In genomic region chr10:95322076-95323070, GRCm38 (mm10) we compare ENCODE assay signal across 8 mouse cellular contexts. TPM values are rescaled to one million over a fixed set of nuclear protein-coding genes. Genes with fewer than 3 reads are reported as not detected.
DNase-seq lines count a peak whose midpoint lies in the region; ATAC-seq and TF ChIP-seq lines count a peak whose summit lies in the region.

No protein-coding gene starts in this region.

- peak overlapping the region; percentile 43 for H3K27ac ChIP-seq in spleen, adult 2 months (ENCODE audit: insufficient read depth, low read length)
- peak overlapping the region; percentile 98 for H3K27ac ChIP-seq in heart, embryonic 10.5 days
- H3K27ac ChIP-seq in lung, embryonic 14.5 days (ENCODE audit: low read depth): peak overlapping the region; percentile 98; the same call in 1 of the 2 replicates

- no peaks in the 10 kb centered on the region for H3K9me3 ChIP-seq in heart, embryonic 10.5 days
- H3K9me3 ChIP-seq in lung, embryonic 14.5 days (ENCODE audit: low read depth, low read length): no peaks in the 10 kb centered on the region

- no peak overlapping the region for H3K4me3 ChIP-seq in spleen, adult 2 months (ENCODE audit: extremely low read depth, insufficient read depth, insufficient read length)
- peak overlapping the region; percentile 80; the same call in 1 of the 2 replicates for H3K4me3 ChIP-seq in heart, embryonic 10.5 days
- peak overlapping the region; percentile 60 for H3K4me3 ChIP-seq in lung, embryonic 14.5 days (ENCODE audit: low read depth, low read length)

- TF ChIP-seq CTCF in spleen, adult 2 months (IDR thresholded peaks at IDR 0.05; ENCODE audit: extremely low read depth, insufficient read depth, insufficient read length, insufficient replicate concordance): no peak
- TF ChIP-seq CTCF in lung, embryonic 14.5 days (IDR thresholded peaks at IDR 0.05; ENCODE audit: low read depth): no peak

- H3K4me2 ChIP-seq in lung, embryonic 14.5 days: peak overlapping the region; percentile 63

- 59% methylated on average over 20 of the region's 20 CpGs for WGBS in spleen, adult 2 months
- WGBS in heart, embryonic 10.5 days: 65% methylated on average over 20 of the region's 20 CpGs
- 44% methylated on average over 20 of the region's 20 CpGs for WGBS in lung, embryonic 14.5 days

- no peak for TF ChIP-seq POLR2A in spleen, adult 2 months (IDR thresholded peaks at IDR 0.05; ENCODE audit: low read depth, low read length)

- DNase-seq in spleen, adult 2 months (ENCODE audit: low read depth in 1 of 2, low spot score in 2 of 2): no peak
- DNase-seq in spleen, postnatal 14 days (ENCODE audit: low spot score in 2 of 2): no peak
- DNase-seq in cerebellum, postnatal 36 days: peak; percentile 87
- DNase-seq in heart, embryonic 10.5 days (ENCODE audit: low spot score): peak; percentile 71
- DNase-seq in kidney, adult 8-10 months: peak; percentile 58 to 65
- peak; percentile 32 for DNase-seq in lung, embryonic 14.5 days
- peak; percentile 27 for DNase-seq in ovary, postnatal 14 days (ENCODE audit: low spot score)
- DNase-seq in T-cell, adult 2 months (ENCODE audit: low spot score): no peak

- ATAC-seq in lung, embryonic 14.5 days (ENCODE audit: insufficient read depth): no peak

- H3K9ac ChIP-seq in lung, embryonic 14.5 days: peak overlapping the region; percentile 80

- H3K4me1 ChIP-seq in spleen, adult 2 months (ENCODE audit: control insufficient read depth, insufficient read depth, insufficient read length): peaks cover 4% of the 10 kb centered on the region; the same call in 1 of the 2 replicates
- peaks cover 25% of the 10 kb centered on the region for H3K4me1 ChIP-seq in heart, embryonic 10.5 days
- peaks cover 15% of the 10 kb centered on the region for H3K4me1 ChIP-seq in lung, embryonic 14.5 days (ENCODE audit: insufficient read depth)

- no peaks in the 10 kb centered on the region for H3K36me3 ChIP-seq in spleen, adult 2 months (ENCODE audit: control insufficient read depth, insufficient read depth, low read length)
- H3K36me3 ChIP-seq in heart, embryonic 10.5 days: no peaks in the 10 kb centered on the region
- H3K36me3 ChIP-seq in lung, embryonic 14.5 days (ENCODE audit: insufficient read depth): no peaks in the 10 kb centered on the region

- no peaks in the 10 kb centered on the region for H3K27me3 ChIP-seq in spleen, adult 2 months (ENCODE audit: control insufficient read depth, insufficient read depth, low read length)
- 0 out of 2 replicates have a peak, but pooled peaks cover 5% of the 10 kb centered on the region for H3K27me3 ChIP-seq in heart, embryonic 10.5 days (ENCODE audit: insufficient read depth, poor library complexity, severe bottlenecking)
- H3K27me3 ChIP-seq in lung, embryonic 14.5 days (ENCODE audit: insufficient read depth, low read length): no peaks in the 10 kb centered on the region

RNA-seq across cellular contexts. Expression of gene Cradd, which starts 1.6 kb away (rescaled TPM):
- 8.2 and 10.2 TPM in 2 replicates for polyA plus RNA-seq in spleen, adult 2 months (2012; rRNA removed)
- 9.6 and 10.7 TPM in 2 replicates for polyA plus RNA-seq in heart, embryonic 10.5 days (2016; fragmentation: Nextera tagmentation; extraction: Ambion mirVana)
- polyA plus RNA-seq in lung, embryonic 14.5 days (2014; fragmentation: Nextera tagmentation; extraction: Ambion mirVana): 15.6 TPM in 2 replicates

Comparison
In these comparisons a context has a peak if more than half of its experiments do, and no peak if none do; other contexts are left out.
1. DNase-seq: peak in cerebellum, postnatal 36 days (2 of 2), heart, embryonic 10.5 days (single experiment), kidney, adult 8-10 months (2 of 2), lung, embryonic 14.5 days (single experiment) and ovary, postnatal 14 days (single experiment); none in spleen, adult 2 months (0 of 2), spleen, postnatal 14 days (0 of 2) and T-cell, adult 2 months (single experiment).
2. H3K27ac ChIP-seq: peak in every context shown above with its lines; median percentile 98 in heart, embryonic 10.5 days; 98 in lung, embryonic 14.5 days; 43 in spleen, adult 2 months.